Comparison of ENCODE assay signal across 8 mouse cellular contexts in the genomic region with DNA sequence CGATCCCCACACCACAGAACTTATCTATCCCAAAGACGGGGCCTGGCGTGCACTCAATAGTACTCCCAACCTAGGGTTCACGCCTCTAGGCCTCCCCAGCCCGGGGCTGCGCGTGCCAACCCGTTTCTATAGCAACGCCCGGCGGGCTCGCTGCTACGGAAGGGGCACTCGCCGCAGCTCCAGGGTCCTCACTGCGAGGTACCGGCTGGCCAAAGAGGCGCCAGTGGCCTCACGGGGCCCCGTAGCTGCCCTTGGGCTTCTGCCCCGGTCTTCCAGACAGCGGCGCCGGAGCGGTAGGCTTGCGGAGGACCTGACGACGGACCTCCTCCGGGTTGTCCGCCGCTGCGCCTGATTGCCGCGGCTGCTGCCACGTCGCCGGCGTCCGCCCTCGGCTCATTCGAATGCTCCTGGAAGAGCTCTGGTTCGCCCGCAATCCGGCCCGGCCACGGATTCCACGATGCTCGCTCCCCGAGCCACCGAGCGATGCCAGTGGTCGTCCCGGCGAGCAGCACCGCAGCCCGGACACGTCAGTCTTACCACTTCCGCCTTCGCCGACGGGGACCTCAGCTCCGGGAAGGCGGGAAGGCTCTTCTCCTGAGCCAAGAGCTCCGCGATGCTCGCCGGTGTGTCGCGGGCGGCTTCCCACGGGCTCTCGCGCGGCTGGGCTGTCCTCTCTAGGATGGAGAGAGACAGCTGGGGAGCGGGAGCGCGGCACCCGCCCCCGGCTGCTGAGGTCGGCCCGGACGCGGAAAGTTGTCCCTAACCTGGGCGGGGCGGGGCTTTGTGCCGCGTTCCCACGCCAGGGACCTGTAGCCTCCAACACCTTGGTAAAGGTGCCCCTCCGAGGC. TPM values are rescaled to one million over a fixed set of nuclear protein-coding genes. Genes with fewer than 3 reads are reported as not detected.
DNase-seq lines count a peak whose midpoint lies in the region; ATAC-seq and TF ChIP-seq lines count a peak whose summit lies in the region.

A gene (minus strand): TSS at position 747 of the 848 bp plus-strand sequence.

- no peaks in the 10 kb centered on the region for H3K27me3 ChIP-seq in Patski
- no peaks in the 10 kb centered on the region for H3K27me3 ChIP-seq in hindbrain, embryonic 14.5 days (ENCODE audit: control insufficient read depth, insufficient read depth, low read length)

- peak; percentile 87 for ATAC-seq in Patski
- peak; percentile 90 for ATAC-seq in hindbrain, embryonic 14.5 days (ENCODE audit: low FRiP score)

- no peak for DNase-seq in Patski (ENCODE audit: low read depth, low spot score)
- DNase-seq in cerebellum, postnatal 14 days: peak; percentile 80 to 88
- peak; percentile 79 to 81 for DNase-seq in frontal cortex, postnatal 25 days (ENCODE audit: low spot score in 2 of 2)
- peak; percentile 78 for DNase-seq in hindbrain, embryonic 14.5 days (ENCODE audit: low spot score)
- peak; percentile 69 for DNase-seq in left cerebral cortex, adult 11 months (ENCODE audit: low spot score)
- DNase-seq in lung, postnatal 4 days: peak; percentile 90
- peak; percentile 68 for DNase-seq in retina, postnatal 7 days (ENCODE audit: low read depth, low spot score)
- peak; percentile 96 for DNase-seq in urinary bladder, adult 2 months (ENCODE audit: low spot score)

- peak within 1 kb of the TSS; percentile 97 for H3K27ac ChIP-seq in hindbrain, embryonic 14.5 days

- peaks cover 21% of the 10 kb centered on the region for H3K4me1 ChIP-seq in hindbrain, embryonic 14.5 days (replicated peaks; ENCODE audit: control insufficient read depth, insufficient read depth, low read length)

- in situ Hi-C loops in Patski (cut with MboI; ENCODE audit: low pct_unique_long_range_greater_than_20kb): no loop called here

- no peaks in the 10 kb centered on the region for H3K9me3 ChIP-seq in hindbrain, embryonic 14.5 days (ENCODE audit: control insufficient read depth, low read length)

- peak within 1 kb of the TSS; percentile 80 for H3K4me2 ChIP-seq in hindbrain, embryonic 14.5 days (replicated peaks)

- POLR2A ChIA-PET in Patski (lab: Charles Lee): no interaction called here

- CTCF ChIA-PET in Patski (lab: Charles Lee): interaction anchor here (0.6 kb wide), 1 partner anchor 19 kb away, joined by 3 read pairs; no protein-coding TSS in a partner anchor

- H3K4me3 ChIP-seq in hindbrain, embryonic 14.5 days (replicated peaks; ENCODE audit: low read length): peak within 1 kb of the TSS; percentile 85

- under 1% methylated on average over 89 of the region's 89 CpGs for WGBS in hindbrain, embryonic 14.5 days

- H3K36me3 ChIP-seq in hindbrain, embryonic 14.5 days (replicated peaks; ENCODE audit: control insufficient read depth, insufficient read depth): peaks cover 22% of the 10 kb centered on the region

- peak within 1 kb of the TSS; percentile 84 for H3K9ac ChIP-seq in hindbrain, embryonic 14.5 days

- no peak for TF ChIP-seq CTCF in Patski (IDR thresholded peaks at IDR 0.05)

RNA-seq across cellular contexts. Expression of the gene that starts here (rescaled TPM):
- polyA plus RNA-seq in Patski (2021): 109 TPM
- polyA plus RNA-seq in hindbrain, embryonic 14.5 days (2014; fragmentation: Nextera tagmentation; extraction: Ambion mirVana): 58.9 and 68.0 TPM in 2 replicates
- polyA plus RNA-seq in urinary bladder, adult 2 months (2012; rRNA removed): 46.6 and 47.0 TPM in 2 replicates
